Mouse (Mus musculus) frontal cortex, postnatal 10 days (tissue): ENCODE results near the gene Olfm4.

ENCODE experiments used
- DNase-seq, 2 experiments: peaks; one replicate each; pipeline ENCODE4 v3.0.0; 2022; ENCODE audit warnings: low spot score in 2 of 2, mixed read lengths in 1 of 2

The Olfm4 gene

DNA sequence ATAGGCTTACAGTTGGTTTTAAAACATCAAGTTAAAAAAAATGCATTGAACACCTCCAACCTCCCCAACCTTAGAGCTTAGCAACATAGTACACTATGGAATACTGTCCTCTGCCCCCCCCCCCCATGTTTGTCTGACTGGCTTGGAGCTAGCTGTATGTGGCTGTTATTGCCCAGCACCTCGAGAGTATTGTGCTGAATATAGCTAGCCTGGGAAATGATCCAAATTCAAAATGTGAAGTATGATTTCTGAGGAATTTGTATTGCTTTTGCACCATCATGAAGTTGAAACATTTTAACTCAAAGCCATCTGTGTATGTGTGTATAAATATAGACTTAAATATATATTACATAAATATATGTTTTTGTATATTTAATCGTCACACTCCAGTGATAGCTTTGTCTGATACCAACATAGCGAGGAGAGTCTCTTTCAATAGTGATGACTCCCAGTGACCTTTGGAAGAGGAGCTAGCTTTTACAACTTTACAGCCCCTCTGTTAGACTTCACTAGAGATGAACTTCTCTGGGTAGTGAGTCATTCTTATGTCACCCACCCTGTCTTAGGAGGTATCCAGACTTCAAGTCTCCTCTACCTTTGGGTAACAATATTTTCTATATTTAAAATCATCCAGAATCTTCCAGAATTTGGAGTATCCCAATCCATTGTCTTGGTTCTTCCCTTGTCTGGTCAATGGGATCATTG lies 45.6 kb downstream of the Olfm4 start:
- DNase-seq, result no peak

DNA sequence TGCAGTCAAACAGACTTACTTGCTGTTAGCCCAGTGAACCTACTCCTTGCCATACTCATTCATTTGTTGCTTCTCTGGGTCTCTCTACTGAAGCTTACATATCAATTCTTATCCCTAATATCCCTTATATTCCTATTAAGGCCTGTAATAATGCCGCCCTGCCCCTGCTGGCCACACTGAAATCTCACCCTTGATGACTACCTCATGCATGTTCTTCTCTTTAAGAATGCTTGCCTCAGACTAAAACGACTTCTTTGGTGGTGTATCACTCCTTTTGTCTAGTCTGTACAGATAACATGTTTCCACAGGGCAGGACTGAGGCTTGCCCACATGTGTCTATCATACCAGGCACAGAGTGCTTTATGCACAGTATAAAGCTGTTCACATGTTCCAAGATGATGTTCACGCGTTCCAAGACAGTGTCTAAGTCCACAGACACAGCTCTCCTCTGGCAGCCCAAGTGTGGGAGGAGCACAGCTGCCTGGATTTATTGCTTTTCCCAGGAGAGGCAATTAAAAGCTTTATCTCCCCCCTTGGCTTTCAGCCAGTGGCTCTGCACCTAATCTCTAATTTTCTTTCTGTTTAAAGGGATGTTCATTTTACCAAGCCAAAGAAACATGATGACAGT lies 55.9 kb downstream of the Olfm4 start:
- DNase-seq, result no peak

DNA sequence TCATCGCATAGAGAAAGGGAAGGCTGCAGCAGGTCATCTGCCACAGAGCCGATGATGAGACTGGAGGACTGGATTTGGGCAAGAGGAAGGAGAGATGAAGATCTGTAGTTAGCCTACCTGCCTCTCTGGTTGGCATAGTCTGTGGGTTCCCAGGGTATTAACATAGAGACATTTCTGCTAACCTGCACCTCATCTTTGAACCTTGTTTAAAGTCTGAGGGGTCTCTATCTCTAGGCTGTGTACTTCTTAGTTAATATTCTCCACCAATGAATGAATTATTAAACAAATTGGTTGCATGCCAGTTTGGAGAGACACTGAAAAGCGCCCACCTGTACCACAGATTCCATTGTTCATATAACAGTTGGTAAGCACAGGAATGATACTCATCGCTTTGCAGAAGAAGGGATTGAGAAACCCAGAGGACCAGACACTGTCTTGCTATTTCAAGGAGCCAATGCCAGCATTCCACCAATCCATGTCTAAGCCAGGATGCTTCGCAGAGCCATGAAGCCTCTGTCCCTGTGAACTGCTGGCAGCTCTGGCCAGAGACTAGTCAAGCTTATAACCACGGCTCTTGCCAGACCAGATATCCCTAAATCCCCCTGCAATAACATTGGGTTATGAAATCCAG lies 62.3 kb downstream of the Olfm4 start:
- no peak for DNase-seq

DNA sequence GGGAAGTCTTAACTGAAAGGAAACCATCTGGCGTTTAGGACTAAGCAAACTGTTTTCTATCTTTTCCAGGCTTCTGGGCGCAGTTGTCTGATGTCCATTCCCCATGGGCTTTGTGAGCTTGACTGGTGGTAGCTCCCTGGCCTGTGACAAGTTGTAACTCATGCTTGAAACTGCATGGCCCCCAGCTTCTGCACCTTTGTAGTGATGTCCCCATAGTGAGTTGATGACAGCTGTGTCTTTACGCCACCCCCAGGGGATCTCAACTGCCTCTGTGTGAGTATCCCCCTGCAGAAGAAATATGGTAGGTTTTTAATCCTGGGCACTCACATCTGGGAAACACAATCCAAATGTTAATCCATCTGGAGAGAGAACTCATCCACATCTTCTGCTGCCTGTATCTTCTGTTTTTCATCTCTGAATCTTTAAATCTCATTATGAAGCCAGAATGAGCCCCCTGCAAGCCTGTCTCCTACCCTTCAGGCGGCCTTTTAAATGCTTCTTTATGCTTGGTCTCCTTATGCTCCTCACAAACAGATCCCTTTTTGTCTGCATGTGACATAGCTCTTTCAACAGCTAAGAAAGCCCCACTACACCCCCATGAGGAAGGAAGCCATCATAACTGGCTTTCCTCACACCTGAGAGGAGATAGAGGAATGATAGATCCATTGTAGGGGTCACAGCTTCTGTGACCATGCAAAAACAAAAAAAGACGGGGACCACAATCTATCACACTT lies 63.7 kb downstream of the Olfm4 start:
- DNase-seq, result no peak

DNA sequence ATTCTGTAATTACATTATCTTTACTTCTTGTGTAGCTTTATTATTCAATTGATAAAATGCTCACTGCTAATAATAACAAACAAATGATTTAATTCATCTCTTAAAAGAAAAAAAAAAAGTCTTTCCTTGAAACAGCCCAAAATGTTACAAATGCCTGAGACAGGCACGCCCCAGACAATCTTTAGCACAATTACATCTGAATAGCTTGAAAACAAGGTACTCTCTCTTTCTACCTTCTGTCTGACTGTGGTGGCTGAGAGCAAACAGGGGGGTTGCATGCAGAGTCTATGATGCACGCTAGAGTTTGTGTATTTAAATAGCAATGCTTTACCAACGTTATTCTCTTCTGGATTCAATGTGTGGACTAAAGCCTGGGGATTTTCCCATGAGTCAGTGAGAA lies 71.8 kb downstream of the Olfm4 start:
- DNase-seq, result no peak

DNA sequence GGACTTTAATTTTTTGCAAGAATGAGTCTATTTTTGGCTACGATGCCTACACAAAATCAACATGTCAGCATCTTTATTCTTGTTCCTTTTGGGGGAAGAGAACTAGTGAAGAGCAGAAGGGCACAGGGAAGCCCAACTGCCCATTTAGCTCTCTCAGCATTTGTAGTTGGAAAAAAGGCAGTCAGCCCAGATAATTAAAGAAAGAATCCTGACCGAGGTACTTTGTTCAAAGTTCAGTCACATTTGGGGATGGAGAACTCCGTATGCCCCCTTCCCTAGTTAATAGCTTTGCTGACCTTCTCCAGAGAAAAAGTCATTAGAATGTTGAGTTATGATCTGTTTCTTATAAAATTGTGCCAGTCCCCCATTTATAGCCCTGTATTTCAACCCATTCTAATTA lies 77.8 kb downstream of the Olfm4 start:
- DNase-seq, result no peak

DNA sequence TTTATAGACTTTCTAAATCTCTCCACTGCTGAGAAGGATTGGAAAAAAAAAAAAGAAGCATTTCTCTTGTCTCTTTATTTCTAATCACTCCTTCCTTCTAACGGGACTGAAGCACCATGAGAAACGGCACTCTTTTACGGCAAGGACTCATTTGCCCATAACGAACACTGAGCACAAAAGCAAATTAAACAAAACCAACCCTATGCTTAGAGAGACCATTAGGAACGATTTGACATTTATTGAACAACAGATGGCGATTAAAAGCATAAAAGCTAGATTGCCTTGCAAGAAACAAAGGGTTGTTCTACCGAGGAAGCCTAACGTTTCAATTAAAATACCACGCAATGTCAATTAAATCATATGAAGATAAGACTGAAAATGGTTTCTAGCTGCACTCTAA lies 79.0 kb downstream of the Olfm4 start:
- no peak for DNase-seq

DNA sequence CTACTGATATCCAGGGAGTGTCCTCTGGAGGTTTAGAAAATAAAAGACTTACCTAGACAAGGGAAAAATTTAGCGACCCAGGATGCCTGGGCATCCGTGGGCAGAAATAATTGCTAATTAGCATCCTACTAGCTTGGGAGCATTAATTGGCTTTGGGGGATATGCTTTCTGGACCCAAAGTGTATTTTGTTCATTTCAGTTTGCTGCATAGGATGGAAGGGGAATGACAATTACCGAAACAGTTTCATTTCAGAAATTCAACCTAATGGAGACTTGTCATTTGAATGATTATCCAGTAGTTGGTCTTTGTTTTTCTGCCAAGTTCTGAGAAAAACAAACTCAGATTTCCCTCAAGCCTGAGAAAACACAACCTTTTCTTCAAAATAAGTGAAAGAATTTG lies 86.7 kb downstream of the Olfm4 start:
- DNase-seq, result no peak
